Mouse (Mus musculus): ENCODE data around the gene Cpsf4l.

Cpsf4l gene

DNA sequence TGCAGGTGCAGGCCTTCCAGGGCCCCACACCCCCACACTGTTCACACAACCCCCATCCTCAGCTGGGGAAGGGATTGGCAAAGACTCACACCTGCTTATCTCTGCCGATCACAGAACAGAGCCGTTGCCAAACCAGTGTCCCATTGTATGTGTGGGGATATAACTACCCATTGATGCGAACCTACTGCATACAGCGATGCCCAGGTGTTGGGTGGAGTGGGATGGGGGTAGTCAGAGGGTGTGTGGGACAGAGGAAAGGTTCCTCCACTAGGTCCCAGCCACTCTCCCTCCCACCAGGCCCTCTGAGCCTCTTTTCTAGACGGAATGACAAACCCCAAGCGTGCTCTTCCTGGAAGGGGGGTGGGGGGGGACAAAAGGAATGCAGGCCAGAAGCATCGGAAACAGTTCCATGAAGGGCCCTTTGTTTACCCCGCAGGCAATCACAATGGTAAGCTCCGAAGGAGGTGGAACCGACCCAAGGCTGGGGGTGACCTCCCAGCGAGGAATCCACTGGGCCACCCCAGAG lies at the start of gene Cpsf4l:
Cpsf4l (minus strand) TSS at position 287 of the 526 bp plus-strand sequence.
- peak; percentile 99 for DNase-seq (ENCODE audit: inconsistent ontology term)

DNA sequence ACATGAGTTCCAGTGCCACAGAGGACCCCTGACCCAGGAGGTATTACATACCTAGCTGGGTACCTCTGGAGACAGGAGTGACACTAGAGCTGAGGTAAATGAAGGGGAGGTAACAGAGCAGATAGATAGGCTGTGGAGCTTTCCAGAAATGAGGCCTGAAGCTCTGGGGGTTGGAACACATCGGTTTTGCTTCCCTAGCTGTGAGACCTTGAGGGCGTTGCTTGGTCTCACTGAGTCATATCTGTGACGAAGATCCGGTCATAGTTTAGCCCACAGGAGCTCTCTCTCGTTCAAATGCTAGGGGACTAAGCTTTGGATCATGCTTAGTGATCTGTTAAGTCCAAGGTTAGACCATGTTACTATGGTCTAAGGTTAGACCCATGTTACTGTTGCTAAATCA lies 49.0 kb upstream of the Cpsf4l start:
- no peak for DNase-seq (ENCODE audit: inconsistent ontology term)

DNA sequence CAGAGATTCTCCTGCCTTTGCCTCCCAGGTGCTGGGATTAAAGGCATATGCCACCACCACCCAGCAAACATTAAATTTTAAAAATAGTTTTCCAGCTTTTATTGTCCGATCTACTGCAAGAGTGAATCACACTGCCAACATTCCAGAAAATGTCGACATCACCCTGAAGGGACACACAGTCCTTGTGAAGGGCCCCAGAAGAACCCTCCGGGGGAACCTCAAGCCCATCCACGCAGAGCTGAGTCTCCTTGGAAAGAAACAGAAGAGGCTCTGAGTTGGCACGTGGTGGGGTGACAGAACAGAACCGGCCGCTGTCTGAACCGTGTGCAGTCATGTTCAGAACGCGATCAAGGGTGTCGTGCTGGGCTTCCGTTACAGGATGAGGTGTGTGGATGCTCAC lies 46.8 kb upstream of the Cpsf4l start:
- no peak for DNase-seq (ENCODE audit: inconsistent ontology term)

DNA sequence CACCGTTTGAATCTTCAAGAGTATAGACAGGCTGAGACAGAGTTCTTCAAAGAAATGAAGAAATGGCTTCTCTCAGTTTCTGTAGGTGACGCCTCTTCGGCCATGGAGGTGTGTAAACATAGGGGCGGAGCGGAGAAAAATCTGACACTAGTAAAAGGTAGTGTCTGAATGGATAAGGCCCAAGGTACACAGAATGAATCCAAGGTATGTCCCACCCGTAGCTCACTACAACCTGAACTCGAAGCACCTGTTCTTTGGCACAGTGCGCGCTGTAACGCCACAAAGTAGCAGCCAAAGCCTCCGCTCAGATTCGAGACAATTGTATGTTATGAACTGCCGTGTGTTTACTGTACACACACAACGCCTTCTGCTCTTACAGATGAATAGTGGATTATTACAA lies 46.1 kb upstream of the Cpsf4l start:
- DNase-seq (ENCODE audit: inconsistent ontology term): no peak

DNA sequence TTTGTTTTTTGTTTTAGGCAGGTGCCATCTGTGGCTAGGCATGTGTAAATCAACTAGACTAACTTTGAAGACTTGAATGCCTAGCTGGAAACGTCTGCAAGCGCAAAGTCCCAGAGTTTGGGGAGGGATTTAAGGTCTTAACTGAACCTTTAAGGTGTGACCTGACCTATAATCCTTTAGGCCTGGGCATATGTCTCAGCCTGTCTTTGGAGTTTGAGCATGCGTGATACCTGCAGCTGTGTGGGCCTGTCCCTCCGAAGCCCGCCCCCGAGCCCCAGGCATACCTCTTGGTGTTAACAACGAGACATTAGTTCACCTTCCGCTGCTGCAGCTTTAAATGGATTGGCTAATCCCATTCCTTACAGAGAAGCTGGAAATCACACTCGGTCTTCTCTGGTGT lies 45.0 kb upstream of the Cpsf4l start:
- DNase-seq (ENCODE audit: inconsistent ontology term): no peak

DNA sequence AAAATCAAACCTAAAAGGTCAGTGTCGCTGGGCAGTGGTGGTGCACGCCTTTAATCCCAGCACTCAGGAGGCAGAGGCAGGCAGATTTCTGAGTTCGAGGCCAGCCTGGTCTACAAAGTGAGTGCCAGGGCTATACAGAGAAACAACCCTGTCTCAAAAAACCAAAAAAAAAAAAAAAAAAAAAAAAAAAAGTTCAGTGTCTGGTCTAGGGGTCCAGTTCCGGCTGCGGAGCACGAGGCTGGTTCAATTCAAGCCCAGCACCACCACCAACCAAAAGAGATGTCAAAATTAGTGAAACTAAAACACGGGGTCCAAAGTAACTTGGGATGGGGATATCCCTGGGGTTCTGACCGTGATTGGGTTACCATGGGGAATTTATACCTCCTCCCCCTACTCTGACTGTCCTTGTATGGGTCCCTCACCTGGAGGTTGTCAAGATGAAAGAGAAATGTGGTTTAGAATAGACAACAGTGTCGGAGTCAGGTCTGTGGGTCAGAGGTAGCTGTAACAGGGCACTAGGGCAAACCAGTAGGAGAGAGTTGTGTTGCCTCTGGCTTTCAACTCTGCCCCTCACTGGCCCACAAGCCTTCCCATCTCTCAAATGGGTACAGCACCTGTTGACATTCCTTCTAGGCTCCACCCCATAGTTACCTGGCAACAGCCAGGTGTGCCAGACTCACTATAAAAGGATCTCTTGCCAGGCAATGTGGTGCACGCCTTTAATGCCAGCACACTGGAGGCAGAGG lies 43.0 kb upstream of the Cpsf4l start:
- DNase-seq (ENCODE audit: inconsistent ontology term): no peak

DNA sequence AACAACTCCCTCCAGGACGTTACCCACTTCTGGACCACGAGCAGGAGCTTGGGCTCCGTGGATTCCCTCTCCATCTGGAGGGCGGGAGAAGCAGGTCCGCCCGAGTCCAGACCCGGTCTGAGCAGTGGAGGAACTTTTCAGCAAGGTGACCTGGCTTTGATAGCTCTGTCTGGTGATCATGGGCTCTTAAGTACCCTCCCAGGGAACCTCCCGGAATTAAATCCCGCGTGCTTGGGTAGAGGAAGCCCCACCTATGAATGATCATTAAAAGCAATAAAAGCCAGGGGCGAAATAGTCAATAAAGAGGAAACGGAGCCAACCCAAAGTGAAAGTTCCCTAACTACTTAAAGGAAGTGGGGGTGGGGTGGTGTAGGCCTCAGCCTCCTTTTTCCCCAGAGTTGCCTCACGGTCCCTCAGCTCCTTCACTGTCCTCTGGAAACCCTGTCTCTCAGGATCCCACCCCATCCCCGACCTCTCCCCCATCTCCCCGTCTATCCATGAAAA lies 42.4 kb upstream of the Cpsf4l start:
- no peak for DNase-seq (ENCODE audit: inconsistent ontology term)

DNA sequence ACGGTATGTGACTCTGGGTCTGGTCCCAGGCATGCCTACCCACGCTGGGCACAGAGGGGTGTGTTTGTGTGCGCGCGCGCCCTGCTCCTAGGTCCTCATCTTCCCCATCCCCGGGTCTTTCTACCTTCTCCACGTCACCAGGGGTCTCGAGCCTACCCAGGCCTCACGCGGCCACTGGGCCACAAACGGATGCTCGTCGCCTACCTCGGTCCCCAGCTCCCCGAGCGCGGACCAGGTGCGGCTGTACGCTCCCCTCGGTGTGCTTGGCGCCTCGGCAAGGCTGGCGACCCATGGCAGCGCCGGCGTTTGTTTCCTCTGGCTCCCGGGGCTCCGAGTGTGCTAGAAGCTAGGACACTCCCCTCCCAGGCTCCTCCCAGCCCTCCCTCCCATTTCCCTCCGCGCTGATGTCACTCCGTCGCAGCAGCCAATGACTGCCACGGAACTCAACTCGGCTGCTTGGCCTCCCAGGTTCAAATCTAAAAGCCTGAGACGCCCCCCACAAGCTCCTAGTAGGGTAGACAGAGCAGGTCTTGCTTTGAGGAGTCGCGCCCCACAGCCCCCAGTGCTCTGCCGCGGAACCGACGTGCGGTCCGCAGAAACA lies 41.8 kb upstream of the Cpsf4l start, which contains the start of gene Cdc42ep4:
Cdc42ep4 (minus strand) TSS at position 398 of the 601 bp plus-strand sequence.
- DNase-seq (ENCODE audit: inconsistent ontology term): peak; percentile 96

DNA sequence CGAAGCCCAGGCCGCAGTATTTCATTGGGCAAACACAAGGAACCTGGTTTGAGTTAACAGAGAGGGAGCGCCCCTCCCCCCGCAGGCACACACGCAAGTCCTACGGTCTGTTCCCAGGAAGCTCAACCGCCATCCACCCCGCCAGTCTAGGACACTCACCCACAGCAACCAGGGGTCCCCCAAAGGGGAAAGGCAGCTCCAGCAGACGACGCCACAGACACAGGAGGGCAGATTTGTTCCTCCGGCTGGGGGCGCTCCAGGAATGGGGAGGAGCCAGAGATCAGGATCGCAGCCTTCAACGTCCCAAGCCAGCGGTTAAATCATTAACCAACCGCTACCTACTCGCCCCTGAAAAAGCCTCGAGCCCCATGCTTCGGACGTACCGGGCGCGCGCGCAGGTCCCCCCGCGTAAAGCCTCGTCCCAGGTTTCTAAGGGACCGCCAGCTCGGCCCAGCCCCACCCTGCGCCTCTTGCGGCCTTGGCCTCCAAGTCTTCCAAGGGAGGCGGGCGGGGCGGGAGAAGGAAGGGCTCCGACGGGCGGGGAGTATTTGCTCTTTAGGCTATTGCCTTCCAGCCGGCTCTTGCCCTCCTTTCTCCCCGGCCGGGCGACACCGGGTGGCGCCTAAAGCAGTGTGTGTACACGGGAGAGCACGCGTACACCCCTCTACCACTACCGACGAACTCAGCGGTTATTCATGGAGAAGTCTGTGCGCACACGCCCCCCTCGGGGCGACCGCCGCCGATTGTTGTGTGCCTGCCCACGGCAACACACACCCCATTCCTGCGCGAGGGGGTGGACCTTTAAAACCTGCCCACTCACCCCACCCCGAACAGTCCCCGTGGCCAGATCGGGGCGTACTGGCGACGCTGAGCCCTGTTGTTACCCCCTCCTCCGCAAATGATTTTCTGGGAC lies 41.0 kb upstream of the Cpsf4l start:
- peak; percentile 91 for DNase-seq (ENCODE audit: inconsistent ontology term)

DNA sequence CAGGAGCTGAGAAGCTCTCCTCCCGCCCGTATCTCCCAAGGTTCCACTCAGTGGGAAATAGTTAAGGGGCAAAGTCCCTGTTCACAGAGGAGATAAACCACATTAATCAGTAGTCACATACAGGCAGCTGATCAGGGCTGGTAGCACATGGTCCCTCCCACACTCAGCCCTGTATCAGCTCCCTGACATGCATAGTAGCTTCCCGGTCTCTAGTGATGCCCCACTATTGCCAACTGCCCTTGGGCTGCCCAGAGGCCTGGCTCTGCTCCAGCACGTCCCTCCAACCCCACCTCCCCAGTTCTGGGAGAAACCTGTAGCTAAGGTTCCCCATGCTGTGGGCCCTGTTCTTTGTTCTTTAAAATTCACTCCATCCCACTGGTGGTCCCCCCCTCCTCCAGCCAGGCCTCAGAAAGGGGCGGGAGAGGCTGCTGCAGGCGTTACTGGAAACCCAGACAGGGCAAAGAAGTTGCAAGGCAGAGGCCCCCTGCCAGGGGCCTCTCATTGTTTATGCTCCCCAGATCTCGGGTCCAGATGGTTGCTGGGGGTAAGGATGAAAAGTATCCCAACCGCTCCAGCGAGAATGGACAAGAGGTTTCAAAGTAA lies 40.0 kb upstream of the Cpsf4l start:
- DNase-seq (ENCODE audit: inconsistent ontology term): peak; percentile 61

DNA sequence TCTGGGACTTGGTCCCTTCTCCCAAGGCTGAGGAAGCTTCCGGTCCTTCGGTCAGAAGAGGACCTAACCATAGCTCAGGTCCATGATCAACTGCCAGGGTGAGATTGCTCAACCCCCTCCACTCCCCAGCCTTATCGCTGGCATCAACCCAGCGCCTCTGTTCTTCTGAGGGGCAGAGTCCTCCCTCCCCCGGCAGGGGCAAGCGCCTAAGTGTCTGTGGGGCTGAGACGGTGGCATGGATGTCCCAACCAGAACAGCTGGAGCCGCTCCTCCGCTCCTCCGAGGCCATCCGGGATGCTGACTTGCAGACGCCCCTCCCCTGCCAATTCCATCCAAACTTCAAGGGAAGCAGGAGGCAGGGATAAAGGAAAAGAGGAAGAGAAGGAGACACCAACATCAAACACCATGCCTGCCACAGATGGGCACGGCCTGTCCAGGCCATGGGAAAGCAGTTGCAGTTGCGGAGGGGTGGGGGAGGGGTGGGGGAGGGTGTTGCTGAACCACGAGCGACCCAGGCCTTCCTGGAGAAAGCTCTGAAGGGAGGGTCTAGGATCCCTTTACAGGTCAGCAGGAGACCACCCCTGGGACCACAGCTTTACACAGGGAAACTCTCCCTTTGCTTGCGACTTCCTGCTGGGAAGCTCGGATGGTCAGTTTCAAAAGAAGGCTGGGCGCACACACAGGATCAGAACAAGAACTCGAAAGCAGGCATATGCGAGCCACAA lies 39.1 kb upstream of the Cpsf4l start:
- peak; percentile 58 for DNase-seq (ENCODE audit: inconsistent ontology term)

DNA sequence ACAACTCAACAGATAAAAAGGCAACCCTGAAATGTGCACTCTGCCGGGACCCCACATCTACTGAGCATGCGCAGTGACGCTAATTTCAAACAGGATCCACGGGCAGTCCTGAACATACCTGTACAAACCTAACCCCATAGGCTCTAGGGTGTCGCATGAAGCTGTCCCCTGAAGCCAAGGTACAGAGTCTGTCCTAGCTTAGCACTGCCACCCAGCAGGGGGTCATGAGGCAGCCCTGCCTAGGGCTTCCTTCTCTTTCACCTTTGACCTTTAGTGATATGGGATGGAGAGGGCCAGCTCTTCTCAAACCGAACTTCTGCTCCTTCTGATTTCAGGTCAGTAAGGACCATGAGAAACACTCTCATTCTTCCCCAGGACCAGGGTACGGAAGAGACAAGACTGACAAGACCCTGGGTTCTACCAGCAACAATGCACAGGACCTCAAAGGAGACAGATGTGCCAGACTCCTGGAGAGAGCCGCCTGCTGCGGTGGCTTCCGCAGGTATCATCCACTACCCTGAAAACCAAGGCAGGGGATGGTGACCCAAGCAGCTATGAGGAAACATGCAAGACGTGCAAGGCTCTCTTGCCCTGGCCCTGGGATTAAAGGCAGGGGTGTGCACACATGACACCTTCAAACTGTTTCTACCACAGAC lies 38.0 kb upstream of the Cpsf4l start:
- DNase-seq (ENCODE audit: inconsistent ontology term): no peak

DNA sequence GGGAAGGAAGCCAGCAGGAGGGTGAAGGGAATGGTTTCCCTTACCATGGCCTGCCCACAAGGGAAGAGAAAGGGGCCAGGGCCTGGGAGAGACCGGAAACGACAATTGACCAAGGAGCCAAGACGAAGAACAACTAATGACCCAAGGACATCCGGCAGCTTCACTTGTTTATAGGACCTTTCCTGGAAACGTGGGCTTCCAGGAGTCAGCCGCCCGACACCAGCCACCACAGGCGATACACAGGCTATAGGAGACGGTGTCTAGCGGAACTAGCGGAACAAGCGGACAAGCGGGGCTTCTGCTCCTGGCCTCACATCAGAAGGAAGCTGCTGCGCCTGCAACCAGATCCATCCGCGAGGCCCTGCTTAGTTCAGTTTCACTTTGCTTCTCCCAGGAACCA lies 37.2 kb upstream of the Cpsf4l start:
- DNase-seq (ENCODE audit: inconsistent ontology term): peak; percentile 56

DNA sequence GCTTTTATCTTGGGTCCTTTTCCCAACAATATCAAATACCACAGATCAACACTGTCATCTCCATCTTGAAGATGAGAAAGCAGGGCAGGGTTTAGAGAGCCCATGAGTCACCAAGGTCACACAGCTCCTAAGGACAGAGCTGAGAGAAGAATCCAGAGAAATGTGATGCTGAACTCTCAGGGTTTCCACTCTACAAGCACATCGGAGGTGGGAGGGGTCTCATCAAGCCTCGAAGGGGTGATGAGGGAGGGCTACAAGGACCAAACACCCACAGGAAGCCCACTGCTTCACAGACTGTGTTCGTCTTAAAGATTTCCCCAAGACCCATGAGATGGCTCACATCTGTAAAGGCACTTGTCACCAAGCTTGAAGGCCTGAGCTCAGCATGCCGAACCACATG lies 36.1 kb upstream of the Cpsf4l start:
- DNase-seq (ENCODE audit: inconsistent ontology term): no peak

DNA sequence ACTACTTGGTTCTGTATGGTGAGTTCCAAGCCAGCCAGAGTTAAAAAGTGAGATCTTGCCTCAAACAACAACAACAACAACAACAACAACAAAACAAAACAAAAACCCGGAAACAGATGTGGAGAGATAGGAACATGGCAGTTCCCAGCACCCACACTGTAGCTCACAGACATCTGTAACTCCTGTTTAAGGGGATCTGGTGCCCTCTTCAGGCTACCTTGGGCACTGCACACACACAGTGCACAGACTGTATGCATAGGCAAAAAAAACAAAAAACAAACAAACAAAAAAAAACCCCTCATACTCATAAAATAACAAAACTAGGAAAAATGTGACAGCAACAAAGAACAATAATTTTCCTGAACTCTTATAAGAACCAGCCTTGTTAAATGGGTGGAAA lies 33.2 kb upstream of the Cpsf4l start:
- DNase-seq (ENCODE audit: inconsistent ontology term): no peak

DNA sequence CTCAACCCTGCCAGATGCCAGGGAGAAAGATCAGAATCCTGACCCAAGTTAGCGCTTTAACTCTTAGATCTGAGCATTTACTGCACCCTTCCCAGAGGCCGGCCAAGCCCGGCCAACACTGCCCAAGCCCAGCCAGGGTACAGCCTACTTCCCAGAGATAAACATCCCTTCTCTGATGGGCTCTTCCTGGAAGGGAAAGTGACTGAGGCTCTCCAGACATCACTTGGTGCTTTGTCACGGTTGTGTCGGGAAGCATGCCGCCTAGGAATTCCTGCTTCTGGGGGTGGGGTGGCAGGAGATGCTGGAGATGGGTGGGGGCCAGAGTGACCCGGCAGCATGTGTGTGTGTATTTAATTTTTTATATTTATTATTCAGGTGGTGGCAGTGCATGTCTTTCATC lies 30.3 kb upstream of the Cpsf4l start:
- peak; percentile 27 for DNase-seq (ENCODE audit: inconsistent ontology term)

DNA sequence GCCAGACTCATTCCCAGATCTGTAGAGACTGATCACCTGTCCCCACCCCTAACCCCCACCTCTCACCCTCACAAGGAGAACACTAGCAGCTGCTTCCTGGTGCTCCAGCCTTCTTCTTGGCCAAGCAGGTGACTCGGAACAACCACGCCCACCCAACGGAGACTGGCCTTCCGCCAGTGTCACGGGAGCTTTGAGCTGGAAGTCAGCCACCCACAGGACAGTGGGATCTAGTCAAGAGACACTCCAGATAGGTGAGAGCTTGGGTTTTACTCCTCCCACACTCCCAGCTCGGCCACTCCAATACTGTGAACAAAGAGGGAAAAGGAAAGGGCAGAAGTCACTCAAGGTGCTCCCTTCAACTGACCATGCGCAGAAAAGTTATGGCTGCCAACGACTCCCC lies 29.4 kb upstream of the Cpsf4l start:
- DNase-seq (ENCODE audit: inconsistent ontology term): peak; percentile 28

DNA sequence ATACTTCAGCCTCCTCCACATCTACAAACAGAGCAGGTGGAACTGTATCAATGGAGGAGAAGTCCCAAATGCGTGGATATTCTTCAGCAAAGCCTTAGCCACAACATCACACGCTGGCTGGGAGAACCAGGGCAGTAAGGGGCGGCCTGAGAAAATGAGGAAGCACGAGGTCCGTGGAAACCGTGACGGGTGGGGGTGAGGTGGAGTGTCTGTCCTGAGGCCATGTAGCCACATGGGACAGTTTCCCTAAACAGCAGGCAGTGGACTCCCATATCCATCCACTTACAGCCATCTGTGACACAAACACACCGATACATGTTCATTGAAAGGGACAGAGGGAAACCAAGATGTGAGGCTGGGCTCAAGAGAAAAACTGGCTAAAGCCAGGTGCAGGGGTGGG lies 28.1 kb upstream of the Cpsf4l start:
- DNase-seq (ENCODE audit: inconsistent ontology term): no peak

DNA sequence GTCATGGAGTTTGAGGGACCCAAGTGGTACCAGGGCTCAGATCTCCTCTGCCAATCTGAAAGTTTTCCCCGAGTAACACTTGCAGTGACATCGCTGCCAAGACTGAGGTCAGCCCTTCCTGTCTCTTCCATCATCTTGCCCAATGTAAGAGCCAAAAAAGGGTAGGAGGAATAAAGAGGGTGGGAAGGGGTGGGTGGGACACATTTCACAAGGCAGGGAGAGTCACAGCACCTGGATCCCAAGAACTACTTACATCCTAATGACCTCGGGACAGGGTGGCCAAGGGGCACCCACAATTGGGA lies 27.7 kb upstream of the Cpsf4l start:
- peak; percentile 23 for DNase-seq (ENCODE audit: inconsistent ontology term)

DNA sequence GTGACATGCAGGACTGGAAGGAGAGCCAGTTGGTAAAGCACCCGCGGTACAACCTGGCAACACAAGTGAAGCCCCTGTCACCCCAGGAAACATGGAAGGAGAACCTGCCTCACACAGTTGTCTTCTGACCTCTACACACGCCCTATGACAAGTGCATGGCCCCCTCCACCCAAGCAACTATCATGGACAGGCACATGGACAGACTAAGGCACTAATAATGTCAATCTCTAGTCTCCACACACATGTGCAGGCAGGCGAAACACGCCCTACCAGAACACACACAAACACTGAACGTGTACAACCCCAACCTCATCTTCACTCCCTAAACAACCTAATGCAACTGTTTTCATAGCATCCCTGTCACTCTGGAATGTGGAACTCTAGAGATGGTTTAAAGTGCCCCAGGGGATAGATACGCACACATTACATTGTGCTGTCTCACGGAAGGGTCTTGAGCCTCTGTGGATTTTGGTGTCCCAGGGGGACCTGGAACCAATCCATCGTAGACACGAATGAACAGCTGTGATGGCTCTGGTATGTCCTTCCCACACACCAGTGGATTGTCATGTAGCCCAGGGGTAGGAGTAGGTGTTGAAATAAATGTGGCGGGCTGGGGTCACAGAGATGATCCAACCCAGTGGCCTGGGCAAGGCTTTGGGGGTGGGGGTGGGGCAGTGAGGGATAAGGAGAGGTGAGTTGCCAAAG lies 27.2 kb upstream of the Cpsf4l start:
- peak; percentile 57 for DNase-seq (ENCODE audit: inconsistent ontology term)

All from Muller cell, postnatal 12 days (primary cell).